Mouse (Mus musculus) forebrain, embryonic 12.5 days (tissue): Measurements from ENCODE around the gene Itpk1. TPM values are rescaled to one million over a fixed set of nuclear protein-coding genes. Genes with fewer than 3 reads are reported as not detected.

Source experiments
- ATAC-seq: fragments of 200-750 bp; cut with Nextera tagmentation; 2 replicates; pipeline ENCODE4 v1.8.0; 2017; ENCODE audit warnings: moderate TSS enrichment; ENCODE audit not compliant: low FRiP score
- H3K27ac ChIP-seq: fragments of 300-500 bp; sonication (generic); 2 replicates; pipeline ENCODE4 v1.5.1; 2016; ENCODE audit warnings: mild to moderate bottlenecking
- H3K27me3 ChIP-seq: fragments of 300-500 bp; sonication (generic); 2 replicates; pipeline ENCODE4 v1.6.1; 2016; ENCODE audit warnings: mild to moderate bottlenecking
- H3K36me3 ChIP-seq: fragments of 300-500 bp; sonication (generic); replicated peaks from 2 replicates; pipeline ENCODE4 v1.6.1; 2016; ENCODE audit warnings: mild to moderate bottlenecking
- H3K4me1 ChIP-seq: fragments of 300-500 bp; sonication (generic); 2 replicates; pipeline ENCODE4 v1.6.1; 2016
- H3K4me2 ChIP-seq: fragments of 300-500 bp; sonication (generic); 2 replicates; pipeline ENCODE4 v1.6.1; 2016; ENCODE audit warnings: mild to moderate bottlenecking, moderate library complexity
- H3K4me3 ChIP-seq: fragments of 300-500 bp; sonication (generic); replicated peaks from 2 replicates; pipeline ENCODE4 v1.5.1; 2016; ENCODE audit warnings: mild to moderate bottlenecking
- H3K9ac ChIP-seq: fragments of 300-500 bp; sonication (generic); 2 replicates; pipeline ENCODE4 v1.6.1; 2016; ENCODE audit warnings: mild to moderate bottlenecking
- H3K9me3 ChIP-seq: fragments of 300-500 bp; sonication (generic); 2 replicates; pipeline ENCODE4 v1.6.1; 2016
- WGBS: fragments of 180-500 bp; shearing (Covaris S2); methylation state at CpG from one replicate; pipeline ENCODE4 v1.1.7; 2016; 5-methylcytosine and 5-hydroxymethylcytosine counted together
- polyA plus RNA-seq: library from polyadenylated mRNA; unstranded; fragments of >200 nt; fragmentation: Nextera tagmentation; extraction: Ambion mirVana; gene quantifications from 2 replicates; pipeline ENCODE4 v1.2.1, GENCODE M21; 2016

The Itpk1 gene
- polyA plus RNA-seq, 1 experiment from 2014 or later, result 22.5 TPM

GRCm38 (mm10) chr12:102665465-102666202 is 39.1 kb downstream of the Itpk1 start:
- H3K27me3 ChIP-seq, result no peaks in the 10 kb centered on the region
- no peak overlapping the region for H3K27ac ChIP-seq
- H3K4me3 ChIP-seq, result no peak overlapping the region
- peaks cover 3% of the 10 kb centered on the region for H3K4me1 ChIP-seq
- no peaks in the 10 kb centered on the region; the same call in 1 of the 2 replicates for H3K36me3 ChIP-seq
- H3K9ac ChIP-seq, result no peak overlapping the region
- no peaks in the 10 kb centered on the region for H3K9me3 ChIP-seq
- H3K4me2 ChIP-seq, result no peak overlapping the region
- 88% methylated on average over 10 of the region's 10 CpGs for WGBS
- no peak for ATAC-seq

- no peaks in the 10 kb centered on the region for H3K4me1 ChIP-seq
- no peaks in the 10 kb centered on the region for H3K9me3 ChIP-seq
- H3K4me2 ChIP-seq, result no peak overlapping the region
- H3K9ac ChIP-seq, result no peak overlapping the region
- no peak for ATAC-seq
- 89% methylated on average over 2 of the region's 2 CpGs for WGBS
- no peaks in the 10 kb centered on the region; the same call in 1 of the 2 replicates for H3K36me3 ChIP-seq
- no peaks in the 10 kb centered on the region for H3K27me3 ChIP-seq
- H3K4me3 ChIP-seq, result no peak overlapping the region
- no peak overlapping the region for H3K27ac ChIP-seq
These were observed 40.7 kb downstream of the Itpk1 start for GRCm38 (mm10) chr12:102664052-102664448.

- no peak overlapping the region for H3K27ac ChIP-seq
- H3K4me2 ChIP-seq, result no peak overlapping the region
- no peak for ATAC-seq
- no peak overlapping the region for H3K4me3 ChIP-seq
- no peaks in the 10 kb centered on the region for H3K4me1 ChIP-seq
- H3K9ac ChIP-seq, result no peak overlapping the region
- no peaks in the 10 kb centered on the region for H3K27me3 ChIP-seq
- no peaks in the 10 kb centered on the region; the same call in 1 of the 2 replicates for H3K36me3 ChIP-seq
- no peaks in the 10 kb centered on the region for H3K9me3 ChIP-seq
- 87% methylated on average over 11 of the region's 11 CpGs for WGBS
These were observed 41.2 kb downstream of the Itpk1 start for GRCm38 (mm10) chr12:102663349-102664051.

DNA sequence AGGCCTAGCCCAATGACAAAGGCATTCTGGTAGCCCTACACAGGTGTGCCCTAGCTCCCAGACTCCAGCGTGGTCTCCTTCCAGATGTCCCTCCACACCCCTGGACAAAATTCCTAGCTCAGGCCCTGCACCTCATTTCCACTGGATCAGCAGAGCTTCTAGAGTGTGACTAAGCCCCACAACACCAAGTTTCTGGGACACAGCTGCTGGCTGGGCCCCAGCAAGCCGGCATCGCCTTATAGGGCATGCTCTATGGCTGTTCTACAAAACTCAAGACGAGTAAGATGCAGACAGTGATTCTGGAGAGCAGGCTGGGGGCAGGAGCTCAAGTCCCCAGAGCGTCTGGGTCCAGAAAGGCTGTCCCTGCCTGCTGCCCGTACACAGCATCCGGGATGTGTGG is 43.0 kb downstream of the Itpk1 start:
- 89% methylated on average over 7 of the region's 7 CpGs for WGBS
- no peak overlapping the region for H3K27ac ChIP-seq
- H3K4me1 ChIP-seq, result no peaks in the 10 kb centered on the region

GRCm38 (mm10) chr12:102660906-102661651 is 43.7 kb downstream of the Itpk1 start:
- Histone ChIP-seq H3K4me2 (no peak overlapping the region), H3K4me1 (peaks cover 2% of the 10 kb centered on the region; the same call in 1 of the 2 replicates), H3K4me3 (no peak overlapping the region), H3K27me3 (no peaks in the 10 kb centered on the region), H3K9ac (no peak overlapping the region), H3K9me3 (no peaks in the 10 kb centered on the region), H3K27ac (no peak overlapping the region), H3K36me3 (no peaks in the 10 kb centered on the region)
- WGBS, result 89% methylated on average over 8 of the region's 8 CpGs
- no peak for ATAC-seq

More for the DNA sequence above, 43.0 kb downstream of the Itpk1 start:
- Histone ChIP-seq H3K4me3 (no peak overlapping the region), H3K4me2 (no peak overlapping the region), H3K27me3 (no peaks in the 10 kb centered on the region), H3K9ac (no peak overlapping the region), H3K9me3 (no peaks in the 10 kb centered on the region), H3K36me3 (no peaks in the 10 kb centered on the region)
- ATAC-seq, result no peak

- peaks cover 8% of the 10 kb centered on the region; the same call in 1 of the 2 replicates for H3K4me1 ChIP-seq
- H3K36me3 ChIP-seq, result no peaks in the 10 kb centered on the region
- no peak overlapping the region for H3K27ac ChIP-seq
- 72% methylated on average over 6 of the region's 6 CpGs for WGBS
- no peak overlapping the region for H3K9ac ChIP-seq
- no peak overlapping the region for H3K4me3 ChIP-seq
- no peak overlapping the region for H3K4me2 ChIP-seq
- H3K9me3 ChIP-seq, result no peaks in the 10 kb centered on the region
- ATAC-seq, result no peak
- H3K27me3 ChIP-seq, result no peaks in the 10 kb centered on the region
These were observed 51.7 kb downstream of the Itpk1 start for GRCm38 (mm10) chr12:102653003-102653402.

GRCm38 (mm10) chr12:102652420-102652819 is 52.3 kb downstream of the Itpk1 start:
- no peak for ATAC-seq
- Histone ChIP-seq H3K9me3 (no peaks in the 10 kb centered on the region), H3K4me1 (peaks cover 8% of the 10 kb centered on the region; the same call in 1 of the 2 replicates), H3K27ac (no peak overlapping the region), H3K27me3 (no peaks in the 10 kb centered on the region), H3K4me3 (no peak overlapping the region), H3K36me3 (no peaks in the 10 kb centered on the region), H3K9ac (no peak overlapping the region), H3K4me2 (no peak overlapping the region)
- 74% methylated on average over 8 of the region's 8 CpGs for WGBS

- Histone ChIP-seq H3K9ac (no peak overlapping the region), H3K9me3 (no peaks in the 10 kb centered on the region), H3K4me2 (no peak overlapping the region), H3K36me3 (no peaks in the 10 kb centered on the region), H3K27ac (no peak overlapping the region), H3K27me3 (no peaks in the 10 kb centered on the region), H3K4me3 (no peak overlapping the region), H3K4me1 (peaks cover 8% of the 10 kb centered on the region; the same call in 1 of the 2 replicates)
- 66% methylated on average over 8 of the region's 8 CpGs for WGBS
- no peak for ATAC-seq
These were observed 52.9 kb downstream of the Itpk1 start for GRCm38 (mm10) chr12:102651871-102652270.

- WGBS, result 87% methylated on average over 8 of the region's 8 CpGs
- Histone ChIP-seq H3K27ac (no peak overlapping the region), H3K36me3 (no peaks in the 10 kb centered on the region), H3K9ac (no peak overlapping the region), H3K9me3 (no peaks in the 10 kb centered on the region), H3K4me2 (no peak overlapping the region), H3K4me1 (peaks cover 8% of the 10 kb centered on the region; the same call in 1 of the 2 replicates), H3K27me3 (no peaks in the 10 kb centered on the region), H3K4me3 (no peak overlapping the region)
- ATAC-seq, result no peak
These were observed 53.3 kb downstream of the Itpk1 start for GRCm38 (mm10) chr12:102651401-102651800.

GRCm38 (mm10) chr12:102650649-102651048 is 54.1 kb downstream of the Itpk1 start:
- Histone ChIP-seq H3K36me3 (no peaks in the 10 kb centered on the region), H3K27ac (no peak overlapping the region), H3K9me3 (no peaks in the 10 kb centered on the region), H3K9ac (no peak overlapping the region), H3K4me2 (no peak overlapping the region), H3K27me3 (no peaks in the 10 kb centered on the region), H3K4me1 (0 out of 2 replicates have a peak, but pooled peaks cover 6% of the 10 kb centered on the region), H3K4me3 (no peak overlapping the region)
- ATAC-seq, result no peak
- 93% methylated on average over 4 of the region's 4 CpGs for WGBS

- no peaks in the 10 kb centered on the region for H3K27me3 ChIP-seq
- no peak overlapping the region for H3K9ac ChIP-seq
- H3K4me1 ChIP-seq, result no peaks in the 10 kb centered on the region
- H3K4me3 ChIP-seq, result no peak overlapping the region
- H3K4me2 ChIP-seq, result no peak overlapping the region
- ATAC-seq, result no peak
- 89% methylated on average over 14 of the region's 14 CpGs for WGBS
- no peak overlapping the region for H3K27ac ChIP-seq
- H3K36me3 ChIP-seq, result no peaks in the 10 kb centered on the region
- H3K9me3 ChIP-seq, result no peaks in the 10 kb centered on the region
These were observed 56.7 kb downstream of the Itpk1 start for GRCm38 (mm10) chr12:102647839-102648564.
